Mouse (Mus musculus): ENCODE measurements at regions not wholly inside any gene's neighbourhood (a gene's known extent, or its start where the extent isn't known, plus 50 kb on each side); places are given as distances from the start of the nearest gene placed in this dataset.

GRCm38 (mm10) chr2:61346012-61346760, 232.2 kb upstream of the Tank start:
- TF ChIP-seq CTCF (IDR thresholded peaks at IDR 0.05; ENCODE audit: low read depth) (no peak), EP300 (IDR thresholded peaks at IDR 0.05; ENCODE audit: low read depth) (no peak)
